Mouse (Mus musculus) left cerebral cortex, postnatal 4 days (tissue): ENCODE measurements at regions not wholly inside any gene's neighbourhood (a gene's known extent, or its start where the extent isn't known, plus 50 kb on each side); places are given as distances from the start of the nearest gene placed in this dataset. TPM values are rescaled to one million over a fixed set of nuclear protein-coding genes. Genes with fewer than 3 reads are reported as not detected.

ENCODE experiments used
- DNase-seq: peaks from one replicate; pipeline ENCODE4 v3.0.0-alpha.2; 2022
- intact Hi-C: fragments of 180-260 bp; cut with DNase I; formaldehyde crosslinking; loops from one replicate; pipeline ENCODE4 v1.15.1; 2025
- microRNA-seq: library from miRNA; unstranded; fragments of <30 nt; microRNA quantifications from one replicate; pipeline ENCODE4 v1.2.0, GENCODE M21; 2022

DNA sequence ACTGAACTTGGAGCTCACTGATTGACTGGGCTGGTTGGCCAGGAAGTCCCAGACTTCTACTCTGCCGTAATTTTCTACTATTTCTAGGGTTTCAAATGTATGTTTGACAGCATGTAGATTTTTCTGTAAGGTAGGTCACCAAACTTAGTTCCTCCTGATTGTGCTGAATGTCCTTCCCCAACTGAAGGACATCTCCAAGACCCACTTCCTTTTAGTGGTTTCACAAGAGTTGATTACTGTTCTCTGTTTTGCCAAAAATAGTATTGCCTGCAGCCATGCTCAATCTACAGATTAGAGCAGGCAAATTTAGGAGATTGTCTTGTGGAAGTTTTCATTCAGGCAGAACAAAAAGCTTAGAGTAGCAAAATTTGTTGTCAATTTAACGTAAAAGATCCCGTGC is 396.7 kb upstream of the Slc8a1 start:
- DNase-seq: no peak
- intact Hi-C loops: no loop called here

DNA sequence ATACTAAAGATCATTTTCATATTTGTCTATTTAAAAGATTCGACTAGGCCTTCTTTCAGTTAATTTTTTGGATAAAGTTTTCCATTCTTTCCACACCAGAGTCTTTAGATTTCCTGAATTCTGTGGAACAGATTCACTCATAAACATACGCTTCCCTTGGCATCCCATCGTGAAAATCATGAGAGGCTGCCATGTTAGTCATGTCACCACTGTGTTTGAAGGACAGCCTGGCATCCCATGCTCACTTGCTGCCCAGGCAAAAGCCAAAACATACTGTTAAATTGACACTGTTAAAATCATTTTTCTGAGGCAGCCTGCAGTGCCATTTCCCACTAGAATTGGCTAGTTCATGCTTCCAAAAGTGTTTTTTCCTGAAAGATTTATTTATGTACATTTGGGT is 394.8 kb upstream of the Slc8a1 start:
- no peak for DNase-seq

GRCm38 (mm10) chr17:82087141-82087540 is 349.0 kb upstream of the Slc8a1 start:
- intact Hi-C loops: no loop called here

More for the DNA sequence above, 394.8 kb upstream of the Slc8a1 start:
- intact Hi-C loops: no loop called here

GRCm38 (mm10) chr17:82080301-82080700 is 342.1 kb upstream of the Slc8a1 start:
- intact Hi-C loops: no loop called here
- DNase-seq: no peak

More at GRCm38 (mm10) chr17:82087141-82087540, 349.0 kb upstream of the Slc8a1 start:
- no peak for DNase-seq

Small RNA genes in the stretch of these regions (microRNA-seq; reads per million reads assigned to microRNA genes)
- gene Gm23400 (not detected), gene Gm27359 (not detected)
